Mouse (Mus musculus) cerebellum, adult 2 months (tissue): ENCODE measurements at regions not wholly inside any gene's neighbourhood (a gene's known extent, or its start where the extent isn't known, plus 50 kb on each side); places are given as distances from the start of the nearest gene placed in this dataset.

Experiments used
- DNase-seq, 2 experiments: peaks; one replicate each; pipeline ENCODE4 v3.0.0; 2021
- H3K27ac ChIP-seq: fragments of 200-500 bp; 2 replicates; pipeline ENCODE4 v1.5.1; 2012; ENCODE audit warnings: low read length, control low read depth, inconsistent platforms; ENCODE audit not compliant: insufficient read depth
- H3K27me3 ChIP-seq: fragments of 200-500 bp; 2 replicates; pipeline ENCODE4 v1.6.1; 2012; ENCODE audit warnings: inconsistent platforms, mild to moderate bottlenecking, low read length, moderate library complexity; ENCODE audit not compliant: control insufficient read depth, insufficient read depth
- H3K4me1 ChIP-seq: fragments of 200-500 bp; 2 replicates; pipeline ENCODE4 v1.6.1; 2011; ENCODE audit warnings: low read length; ENCODE audit not compliant: control insufficient read depth, insufficient read depth
- H3K4me3 ChIP-seq: fragments of 200-500 bp; replicated peaks from 2 replicates; pipeline ENCODE3; 2011; ENCODE audit warnings: mild to moderate bottlenecking, low read depth, low read length, control low read depth; ENCODE audit not compliant: insufficient read depth
- CTCF ChIP-seq: fragments of 200-500 bp; IDR thresholded peaks from 2 replicates; pipeline ENCODE4 v1.5.1; 2011; ENCODE audit warnings: low read depth, mild to moderate bottlenecking, control low read depth, low read length, moderate library complexity, borderline replicate concordance; ENCODE audit not compliant: insufficient read depth
- POLR2A ChIP-seq: fragments of 200-500 bp; IDR thresholded peaks from 2 replicates; pipeline ENCODE4 v1.6.1; 2011; ENCODE audit warnings: low read length, control low read depth, borderline replicate concordance; ENCODE audit not compliant: insufficient read depth
- WGBS: fragments of 180-500 bp; shearing (Covaris S2); methylation state at CpG from one replicate; pipeline ENCODE4 v1.1.7; 2018; 5-methylcytosine and 5-hydroxymethylcytosine counted together

DNA sequence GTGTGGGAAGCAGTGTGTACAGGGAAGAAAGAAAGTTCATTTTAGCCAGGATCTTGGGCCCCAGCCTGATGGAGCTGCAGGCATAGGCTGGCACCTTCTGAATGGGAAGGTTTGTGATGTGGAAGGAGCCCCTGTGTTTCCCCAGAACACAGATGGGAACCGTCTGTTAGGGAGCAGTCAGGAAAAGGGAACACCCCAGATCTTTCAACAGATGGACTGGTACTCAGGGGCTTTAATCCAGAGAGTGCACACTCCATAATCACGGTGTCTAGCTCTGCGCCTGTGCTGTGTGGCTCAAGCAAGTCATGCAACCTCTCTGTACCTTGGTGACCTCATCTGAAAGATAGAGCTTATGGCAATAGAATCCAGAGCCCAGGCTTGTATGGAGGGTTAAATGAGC is 109.6 kb downstream of the Efnb1 start:
- peaks cover 18% of the 10 kb centered on the region for H3K4me1 ChIP-seq
- H3K27me3 ChIP-seq: no peaks in the 10 kb centered on the region
- no peak overlapping the region for H3K4me3 ChIP-seq
- H3K27ac ChIP-seq: no peak overlapping the region
- DNase-seq: no peak
- 76% methylated on average over 3 of the region's 3 CpGs for WGBS
- TF ChIP-seq CTCF (no peak), POLR2A (no peak)

DNA sequence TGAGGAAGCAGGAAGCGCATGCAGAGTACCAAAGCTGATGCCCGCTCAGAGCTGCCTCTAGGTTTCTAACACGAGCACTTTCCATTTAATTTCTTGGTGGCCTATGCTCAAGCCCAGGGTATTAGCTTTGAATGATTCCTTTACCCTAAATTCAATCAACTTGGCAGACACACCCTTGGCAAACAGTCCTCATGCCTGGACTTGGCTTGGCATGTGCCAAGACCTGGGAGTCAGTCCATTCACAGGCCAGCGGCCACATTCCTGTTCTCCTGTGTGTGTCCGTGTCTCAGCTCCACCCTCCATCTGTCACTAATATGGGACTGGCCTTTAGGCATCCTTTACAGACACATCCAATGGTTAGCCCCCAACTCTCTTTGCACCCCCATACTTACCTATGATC is 107.3 kb downstream of the Efnb1 start:
- 24% methylated on average over 5 of the region's 5 CpGs for WGBS

DNA sequence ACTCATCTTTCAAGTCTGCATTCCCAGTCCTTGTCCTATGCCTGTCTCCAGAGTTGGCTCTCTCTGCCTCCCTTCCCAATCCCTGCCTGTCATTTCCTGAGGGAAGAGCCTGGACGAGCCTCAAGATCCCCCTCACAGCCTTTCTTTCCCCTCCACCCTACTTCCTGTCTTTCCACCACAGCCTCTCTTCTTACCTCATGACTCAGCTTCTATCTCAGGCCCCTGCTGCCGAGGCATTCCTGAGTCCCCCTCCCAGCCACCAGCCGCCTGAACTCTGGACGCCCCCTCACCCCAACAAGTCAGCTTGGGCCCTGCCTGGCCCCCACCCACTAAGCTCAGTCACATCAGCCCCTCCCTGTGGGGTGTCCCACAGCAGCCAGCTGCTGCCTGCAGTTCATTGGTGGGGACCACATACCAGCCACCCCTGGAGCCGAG is 105.8 kb downstream of the Efnb1 start:
- 75% methylated on average over 5 of the region's 5 CpGs for WGBS
- H3K4me3 ChIP-seq: no peak overlapping the region
- no peaks in the 10 kb centered on the region for H3K27me3 ChIP-seq
- DNase-seq: no peak
- TF ChIP-seq POLR2A (no peak), CTCF (no peak)
- no peak overlapping the region for H3K27ac ChIP-seq
- peaks cover 13% of the 10 kb centered on the region for H3K4me1 ChIP-seq

More for the DNA sequence above, 107.3 kb downstream of the Efnb1 start:
- Histone ChIP-seq H3K4me1 (peaks cover 15% of the 10 kb centered on the region), H3K27ac (no peak overlapping the region), H3K27me3 (no peaks in the 10 kb centered on the region), H3K4me3 (no peak overlapping the region)
- DNase-seq: peak in 1 of 2 experiments; percentile 44
- TF ChIP-seq POLR2A (no peak), CTCF (no peak)

DNA sequence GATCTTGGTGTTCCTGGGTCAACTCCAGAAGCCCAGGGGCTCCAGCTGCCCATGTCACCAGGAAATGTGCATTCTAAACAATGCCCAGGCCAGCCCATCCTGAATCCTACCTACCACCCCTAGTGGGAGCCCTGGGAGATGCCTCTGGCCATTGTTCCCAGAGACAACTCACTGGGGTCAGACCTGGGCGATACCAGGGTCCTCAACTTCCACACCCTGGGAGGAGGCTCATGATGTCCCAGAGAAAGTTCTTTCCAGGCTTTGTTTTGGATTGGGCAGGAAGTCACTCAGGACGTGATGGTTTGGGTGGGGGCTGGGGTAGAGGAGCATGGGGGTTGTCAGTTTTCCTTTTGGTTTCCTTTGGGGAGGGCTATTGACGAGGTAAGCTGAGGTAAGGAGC is 97.1 kb downstream of the Efnb1 start:
- no peak for DNase-seq
- Histone ChIP-seq H3K4me1 (no peaks in the 10 kb centered on the region), H3K27me3 (no peaks in the 10 kb centered on the region), H3K4me3 (no peak overlapping the region), H3K27ac (no peak overlapping the region)
- 78% methylated on average over 3 of the region's 3 CpGs for WGBS
- TF ChIP-seq CTCF: no peak
- no peak for TF ChIP-seq POLR2A

DNA sequence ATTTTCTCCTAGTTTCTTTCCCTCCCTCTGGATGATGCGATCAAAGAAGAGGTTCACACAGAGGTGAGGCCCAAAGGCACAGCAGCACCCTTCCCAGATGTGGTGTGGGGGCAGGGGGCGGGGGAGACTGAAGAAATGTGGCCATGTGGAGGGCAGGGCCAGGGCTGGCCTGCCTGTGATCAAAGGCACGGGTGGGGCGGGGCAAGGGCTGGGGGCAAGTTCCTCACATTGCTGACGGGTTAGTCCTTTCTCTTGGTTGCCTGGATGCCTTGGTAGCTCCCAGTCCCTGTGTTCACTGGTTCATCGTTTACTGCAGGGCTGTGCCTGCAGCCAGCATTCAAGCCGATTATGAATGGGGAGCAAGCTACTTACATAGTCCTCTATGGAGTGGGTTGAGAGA is 96.4 kb downstream of the Efnb1 start:
- 69% methylated on average over 7 of the region's 7 CpGs for WGBS

DNA sequence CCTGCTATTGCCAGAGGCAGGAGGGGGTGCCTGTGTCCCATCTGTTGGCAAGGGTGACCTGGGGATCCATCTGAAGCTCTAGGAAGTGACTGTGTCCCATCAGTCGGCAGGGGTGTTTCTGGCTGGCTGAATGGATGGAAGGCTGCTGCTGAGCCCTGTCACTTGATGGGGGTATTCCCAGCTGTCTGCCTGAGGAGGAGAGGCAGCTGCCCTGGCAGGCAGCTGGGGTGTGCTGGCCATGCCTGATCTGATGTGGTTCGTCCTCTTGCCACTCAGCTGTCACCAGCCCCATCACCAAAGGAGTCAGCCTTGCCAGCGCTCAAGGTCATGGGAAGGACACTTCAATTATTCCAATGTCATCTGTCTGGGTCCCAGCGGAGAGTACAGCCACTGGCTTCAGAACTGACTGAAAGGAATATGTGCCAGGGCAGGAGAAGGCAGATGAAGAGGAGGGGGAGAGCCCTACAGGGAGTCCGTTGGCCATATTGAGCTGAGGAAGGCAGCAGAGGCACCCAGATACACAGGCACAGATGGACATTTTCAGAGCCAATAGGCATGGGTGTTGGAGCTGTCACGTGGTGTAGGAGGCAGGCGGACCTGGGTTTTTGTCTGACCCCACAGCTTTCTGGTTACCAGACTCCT is 89.3 kb downstream of the Efnb1 start:
- Histone ChIP-seq H3K4me1 (no peaks in the 10 kb centered on the region), H3K4me3 (no peak overlapping the region), H3K27ac (no peak overlapping the region), H3K27me3 (no peaks in the 10 kb centered on the region)
- TF ChIP-seq CTCF (no peak), POLR2A (no peak)
- WGBS: 29% methylated on average over 7 of the region's 7 CpGs
- no peak for DNase-seq

More for the DNA sequence above, 96.4 kb downstream of the Efnb1 start:
- no peak overlapping the region for H3K4me3 ChIP-seq
- no peaks in the 10 kb centered on the region for H3K27me3 ChIP-seq
- H3K27ac ChIP-seq: no peak overlapping the region
- H3K4me1 ChIP-seq: no peaks in the 10 kb centered on the region
- DNase-seq: no peak
- no peak for TF ChIP-seq CTCF
- no peak for TF ChIP-seq POLR2A

DNA sequence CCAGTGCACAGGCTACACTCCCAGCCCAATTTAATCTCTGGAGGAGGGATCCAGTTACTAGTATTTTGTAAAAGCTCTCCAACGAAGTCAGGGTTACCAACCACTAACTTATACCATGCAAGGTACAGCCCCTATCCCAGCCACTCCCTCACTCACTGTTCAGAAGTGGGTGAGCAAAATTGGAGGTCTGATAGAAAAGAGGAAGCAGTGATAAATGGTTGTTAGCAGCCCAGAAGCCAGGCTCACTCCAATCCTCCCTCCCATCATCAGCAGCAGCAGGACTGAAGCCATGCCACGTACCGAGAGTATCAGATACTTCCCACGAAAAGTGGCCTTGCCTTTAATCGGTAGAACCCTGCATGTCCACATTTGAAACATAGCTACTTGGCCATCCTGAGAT is 86.1 kb downstream of the Efnb1 start:
- Histone ChIP-seq H3K4me1 (no peaks in the 10 kb centered on the region), H3K27me3 (no peaks in the 10 kb centered on the region), H3K4me3 (no peak overlapping the region), H3K27ac (no peak overlapping the region)
- WGBS: 94% methylated on average over 5 of the region's 5 CpGs
- no peak for TF ChIP-seq CTCF
- no peak for TF ChIP-seq POLR2A
- DNase-seq: no peak

DNA sequence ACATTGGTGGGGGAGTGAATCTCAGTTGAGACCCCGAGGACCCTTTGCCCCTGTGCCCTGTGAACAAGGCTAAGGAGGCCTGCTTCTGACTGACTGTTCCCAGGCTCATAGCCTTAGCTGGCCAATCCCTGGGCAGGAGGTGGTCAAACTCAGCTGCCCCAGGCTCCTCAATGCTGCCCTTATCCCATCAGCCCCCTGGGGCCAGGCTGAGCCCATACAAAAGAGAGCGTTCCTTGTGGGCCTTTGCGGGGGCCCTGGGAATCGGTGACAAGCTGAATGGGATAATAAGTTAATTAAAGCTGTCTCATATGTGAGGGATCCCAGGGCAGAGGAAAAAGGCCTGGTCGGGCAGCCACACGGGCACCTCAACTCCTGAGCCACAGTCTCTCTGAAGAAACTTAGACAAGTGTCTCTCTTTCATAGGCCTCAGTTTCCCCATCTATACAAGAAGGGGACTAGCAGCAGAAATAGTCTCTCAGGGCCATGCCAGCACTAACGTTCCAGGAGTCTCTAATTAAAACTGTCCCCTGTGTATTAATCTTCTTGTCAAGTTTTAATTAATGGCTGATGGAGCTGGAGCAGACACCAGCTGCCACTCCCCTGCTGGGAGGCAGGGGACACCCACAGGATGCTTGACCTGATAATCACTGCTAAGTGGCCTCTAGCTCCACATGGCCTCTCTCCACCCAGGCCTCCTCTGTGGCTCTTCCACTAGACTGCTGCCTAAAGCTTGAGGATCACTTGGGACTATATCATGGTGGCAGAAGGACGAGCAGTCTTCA is 84.9 kb downstream of the Efnb1 start:
- 60% methylated on average over 8 of the region's 8 CpGs for WGBS

More for the DNA sequence above, 84.9 kb downstream of the Efnb1 start:
- H3K4me1 ChIP-seq: no peaks in the 10 kb centered on the region
- H3K27ac ChIP-seq: no peak overlapping the region
- no peak for DNase-seq
- no peak overlapping the region for H3K4me3 ChIP-seq
- TF ChIP-seq POLR2A (no peak), CTCF (no peak)
- no peaks in the 10 kb centered on the region for H3K27me3 ChIP-seq
